Mouse (Mus musculus) ES-E14 (cell line): ENCODE data around the gene Kcnj10. TPM values are rescaled to one million over a fixed set of nuclear protein-coding genes. Genes with fewer than 3 reads are reported as not detected.

Experiments used
- DNase-seq: peaks from one replicate; pipeline ENCODE4 v3.0.0-alpha.2; 2013; ENCODE audit warnings: low read depth, low spot score
- H3K27ac ChIP-seq: 2 replicates; pipeline ENCODE4 v1.5.1; 2012; ENCODE audit warnings: low read depth, mild to moderate bottlenecking, low read length, moderate library complexity, mixed read lengths; ENCODE audit not compliant: poor library complexity, insufficient read depth, severe bottlenecking
- H3K36me3 ChIP-seq: 2 replicates; pipeline ENCODE4 v1.6.1; 2012; ENCODE audit warnings: mild to moderate bottlenecking, low read length, moderate library complexity, mixed read lengths; ENCODE audit not compliant: control insufficient read depth, poor library complexity, insufficient read depth, severe bottlenecking
- H3K4me1 ChIP-seq, 2 experiments: fragments of 150-350 bp in 1 of 2; sonication (generic) in 1 of 2; 2 replicates each; pipeline ENCODE4 v1.6.1; 2012; ENCODE audit warnings: low read length in 2 of 2, mild to moderate bottlenecking in 1 of 2, mixed read lengths in 1 of 2; ENCODE audit not compliant: control insufficient read depth in 2 of 2, insufficient read depth in 2 of 2, poor library complexity in 1 of 2
- H3K4me3 ChIP-seq, 2 experiments: fragments of 150-350 bp in 1 of 2; sonication (generic) in 1 of 2; 2 replicates each; pipeline ENCODE4 v1.5.1; 2012; ENCODE audit warnings: low read length in 2 of 2, low read depth in 1 of 2, mild to moderate bottlenecking in 1 of 2, mixed read lengths in 1 of 2; ENCODE audit not compliant: insufficient read depth in 1 of 2, poor library complexity in 1 of 2, severe bottlenecking in 1 of 2
- H3K9ac ChIP-seq: 2 replicates; pipeline ENCODE4 v1.6.1; 2012; ENCODE audit warnings: low read depth, mild to moderate bottlenecking, low read length, mixed read lengths; ENCODE audit not compliant: poor library complexity, insufficient read depth, severe bottlenecking
- H3K9me3 ChIP-seq: fragments of 150-350 bp; sonication (generic); 2 replicates; pipeline ENCODE4 v1.6.1; 2012; ENCODE audit warnings: low read depth, mild to moderate bottlenecking, low read length; ENCODE audit not compliant: control insufficient read depth, insufficient read depth
- CHD2 ChIP-seq: IDR thresholded peaks from 2 replicates; pipeline ENCODE4 v1.6.1; 2014; ENCODE audit warnings: mild to moderate bottlenecking, low read depth, low read length, inconsistent platforms
- HCFC1 ChIP-seq: IDR thresholded peaks from 2 replicates; pipeline ENCODE4 v1.6.1; 2012; ENCODE audit warnings: low read length, inconsistent platforms, borderline replicate concordance; ENCODE audit not compliant: insufficient read depth
- MAFK ChIP-seq: IDR thresholded peaks from 2 replicates; pipeline ENCODE4 v1.6.1; 2014; ENCODE audit warnings: mild to moderate bottlenecking, low read depth, low read length, inconsistent platforms; ENCODE audit not compliant: insufficient read depth
- ZC3H11A ChIP-seq: IDR thresholded peaks from 2 replicates; pipeline ENCODE4 v1.6.1; 2012; ENCODE audit warnings: low read depth, mild to moderate bottlenecking, inconsistent platforms, low read length, borderline replicate concordance
- ZNF384 ChIP-seq: IDR thresholded peaks from 2 replicates; pipeline ENCODE4 v1.6.1; 2012; ENCODE audit warnings: low read depth, low read length, inconsistent platforms
- in situ Hi-C, 2 experiments: fragments of 600-800 bp; cut with MboI; formaldehyde crosslinking; loops; one replicate each; pipeline ENCODE4 v1.15.1; 2025; ENCODE audit warnings: low sequenced_read_pairs in 2 of 2, inconsistent platforms in 1 of 2; ENCODE audit not compliant: unreplicated experiment in 2 of 2
- total RNA-seq: library from RNA; depleted of rRNA; stranded (reverse); fragments of 300-350 nt; gene quantifications from 2 replicates; pipeline ENCODE4 v1.2.3, GENCODE M21; 2012

The Kcnj10 gene
- total RNA-seq, 1 experiment: 0.80 TPM

DNA sequence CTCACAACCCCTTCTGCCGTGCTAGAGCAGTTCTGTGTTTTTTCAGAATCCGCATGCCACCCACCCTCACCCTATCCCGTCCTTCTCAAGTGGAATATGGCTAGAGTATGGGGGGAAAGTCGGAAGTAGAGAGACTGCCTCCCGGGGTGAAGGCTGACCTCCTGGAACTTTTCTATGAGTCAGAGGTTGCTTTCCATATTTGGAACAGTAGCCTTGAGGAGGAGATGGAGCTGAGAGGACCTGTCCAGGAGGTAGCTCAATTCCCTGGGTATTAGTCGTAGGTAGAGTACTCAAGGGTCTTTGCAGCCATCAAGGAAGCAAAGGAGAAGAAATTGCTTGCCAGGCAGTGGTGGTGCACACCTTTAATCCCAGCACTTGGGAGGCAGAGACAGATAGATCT, 11.0 kb downstream of the Kcnj10 start:
- no peaks in the 10 kb centered on the region for H3K9me3 ChIP-seq
- no peak for DNase-seq
- H3K36me3 ChIP-seq: no peaks in the 10 kb centered on the region
- in situ Hi-C loops: no loop called here
- peaks cover 3 to 14% of the 10 kb centered on the region in 2 experiments; a peak in 3 of 4 replicates for H3K4me1 ChIP-seq
- no peak overlapping the region for H3K9ac ChIP-seq
- TF ChIP-seq ZNF384: no peak
- TF ChIP-seq CHD2: no peak
- TF ChIP-seq ZC3H11A: no peak
- no peak for TF ChIP-seq HCFC1
- H3K27ac ChIP-seq: no peak overlapping the region
- H3K4me3 ChIP-seq: no peak overlapping the region

DNA sequence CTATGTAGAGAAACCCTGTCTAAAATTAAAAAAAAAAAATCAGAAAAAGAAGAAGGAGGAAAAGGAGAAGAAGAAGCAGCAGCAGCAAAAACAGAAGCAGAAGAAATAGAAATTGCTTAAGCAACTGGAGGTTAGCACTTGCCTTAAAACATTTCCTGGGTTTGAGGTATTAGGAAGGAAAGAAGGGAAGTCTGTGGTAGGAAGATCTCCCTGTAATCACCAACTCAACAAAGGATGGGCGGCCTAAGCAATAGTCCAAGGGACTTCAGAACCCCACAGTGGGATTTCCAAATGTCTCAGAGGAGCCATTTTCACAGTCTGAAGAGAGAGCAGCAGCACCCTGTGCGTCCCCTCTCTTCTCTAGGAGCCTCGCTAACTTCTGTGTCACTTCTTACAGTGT, 11.4 kb downstream of the Kcnj10 start:
- Histone ChIP-seq H3K4me3 (no peak overlapping the region), H3K9me3 (no peaks in the 10 kb centered on the region), H3K4me1 (peaks cover 3 to 14% of the 10 kb centered on the region in 2 experiments; a peak in 3 of 4 replicates), H3K27ac (no peak overlapping the region), H3K9ac (no peak overlapping the region), H3K36me3 (no peaks in the 10 kb centered on the region)
- in situ Hi-C loops: no loop called here
- no peak for TF ChIP-seq HCFC1
- no peak for TF ChIP-seq ZNF384
- TF ChIP-seq MAFK: no peak
- TF ChIP-seq CHD2: no peak
- no peak for TF ChIP-seq ZC3H11A
- no peak for DNase-seq

DNA sequence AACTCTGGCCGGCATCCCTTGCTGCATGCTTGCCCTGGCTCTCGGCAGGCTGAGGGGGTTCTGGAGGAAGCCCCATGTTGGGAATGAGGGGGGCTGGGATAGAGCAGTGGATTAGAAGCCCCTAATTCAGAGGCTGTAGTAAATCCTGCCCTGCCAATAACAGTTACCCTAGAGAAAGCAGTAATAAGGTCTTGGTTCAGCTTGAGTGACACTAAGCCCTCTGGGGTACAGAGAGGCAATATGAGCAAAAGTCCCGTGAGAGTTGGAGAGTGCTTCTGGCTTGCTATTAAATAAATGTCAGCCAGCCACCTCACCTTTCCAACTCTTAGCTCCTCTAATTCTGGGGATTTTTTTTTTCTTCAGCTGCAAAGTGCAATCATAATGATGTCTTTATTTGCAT, 14.3 kb downstream of the Kcnj10 start:
- TF ChIP-seq MAFK: no peak
- no peak for TF ChIP-seq ZC3H11A
- TF ChIP-seq CHD2: no peak
- no peak for TF ChIP-seq HCFC1
- no peak for TF ChIP-seq ZNF384
- DNase-seq: no peak
- Histone ChIP-seq H3K27ac (no peak overlapping the region), H3K4me1 (peaks cover 3 to 4% of the 10 kb centered on the region in 2 experiments; a peak in 3 of 4 replicates), H3K4me3 (no peak overlapping the region), H3K9me3 (no peaks in the 10 kb centered on the region), H3K9ac (no peak overlapping the region), H3K36me3 (no peaks in the 10 kb centered on the region)
- in situ Hi-C loops: no loop called here

DNA sequence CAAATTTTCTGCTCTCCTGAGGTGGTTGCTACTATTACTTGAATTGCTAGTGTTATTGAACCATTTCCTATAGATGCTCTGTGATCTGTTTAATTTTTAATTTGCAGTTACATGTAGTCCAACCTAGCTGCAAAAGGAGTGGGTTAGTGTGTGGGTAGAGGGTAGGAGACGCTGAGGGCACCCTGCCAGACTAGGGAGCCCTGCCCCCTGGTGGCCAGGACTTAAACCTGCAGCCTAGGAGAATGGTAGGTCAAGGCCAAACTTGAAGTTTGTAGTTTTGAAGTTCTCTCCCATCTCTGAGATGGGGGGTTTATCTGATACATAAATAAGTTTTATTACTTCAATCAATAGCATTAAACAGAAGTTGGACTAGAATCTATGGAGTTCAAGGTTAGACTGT, 16.5 kb downstream of the Kcnj10 start:
- in situ Hi-C loops: no loop called here
- Histone ChIP-seq H3K27ac (no peak overlapping the region), H3K4me1 (peaks cover 0 to 2% of the 10 kb centered on the region in 2 experiments; a peak in 1 of 4 replicates), H3K9me3 (no peaks in the 10 kb centered on the region), H3K9ac (no peak overlapping the region), H3K4me3 (no peak overlapping the region), H3K36me3 (no peaks in the 10 kb centered on the region)
- TF ChIP-seq HCFC1 (no peak), ZC3H11A (peak; percentile 18; the same call in 1 of the 2 replicates)
- no peak for DNase-seq

DNA sequence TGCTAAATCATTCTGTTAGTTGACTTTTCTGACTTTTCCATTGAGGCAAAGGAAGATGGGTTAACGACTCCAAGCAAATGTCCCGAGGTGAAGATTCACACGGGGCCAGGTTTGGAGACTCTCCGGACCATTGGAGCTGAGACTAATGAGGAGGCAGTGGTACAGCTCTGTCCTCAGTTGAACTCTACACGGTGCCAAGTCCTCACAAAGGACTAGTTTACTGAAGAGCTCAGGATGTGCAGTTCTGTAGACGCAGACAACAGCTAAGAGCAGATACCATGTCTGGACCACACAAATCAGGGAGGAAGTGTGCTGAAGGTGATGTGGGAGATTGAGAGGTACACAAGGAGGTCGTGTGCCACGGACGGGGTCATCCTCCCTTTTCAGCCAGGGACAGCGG, 17.3 kb downstream of the Kcnj10 start:
- TF ChIP-seq CHD2 (no peak), ZC3H11A (no peak), HCFC1 (no peak), ZNF384 (no peak), MAFK (no peak)
- peaks cover 0 to 2% of the 10 kb centered on the region in 2 experiments; a peak in 1 of 4 replicates for H3K4me1 ChIP-seq
- H3K9ac ChIP-seq: no peak overlapping the region
- in situ Hi-C loops: no loop called here
- H3K36me3 ChIP-seq: no peaks in the 10 kb centered on the region
- no peak overlapping the region for H3K27ac ChIP-seq
- H3K4me3 ChIP-seq: no peak overlapping the region
- no peak for DNase-seq
- no peaks in the 10 kb centered on the region for H3K9me3 ChIP-seq
